Mouse (Mus musculus) liver, adult 2 months (tissue): ENCODE measurements around the gene 2200002J24Rik.

Source experiments
- CTCF ChIP-seq: fragments of 200-500 bp; IDR thresholded peaks from 2 replicates; pipeline ENCODE4 v1.5.1; 2011; ENCODE audit warnings: low read depth, low read length, control low read depth
- POLR2A ChIP-seq: fragments of 200-500 bp; IDR thresholded peaks from 2 replicates; pipeline ENCODE4 v1.6.1; 2011; ENCODE audit warnings: low read length, control low read depth; ENCODE audit not compliant: insufficient read depth; ENCODE audit errors: extremely low read depth

DNA sequence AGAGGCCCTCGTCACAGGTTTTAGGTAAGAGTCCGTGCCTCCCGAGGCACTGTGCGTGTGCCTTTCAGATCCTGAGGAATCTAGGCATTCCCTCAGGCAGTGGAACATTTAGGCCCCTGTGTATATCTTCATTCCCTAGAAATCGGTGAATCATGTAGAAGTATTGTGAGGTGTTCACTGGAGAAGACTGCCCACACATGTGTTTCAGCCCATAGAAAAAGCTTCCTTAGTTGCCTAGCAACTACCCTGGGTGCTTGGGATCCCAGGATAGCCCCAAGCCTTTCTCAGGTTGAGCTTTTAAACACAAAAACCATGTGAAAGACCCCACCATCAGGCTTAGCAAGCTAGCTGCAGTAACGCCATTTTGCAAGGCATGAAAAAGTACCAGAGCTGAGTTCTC is 10.4 kb upstream of the 2200002J24Rik start:
- TF ChIP-seq CTCF: no peak
- no peak for TF ChIP-seq POLR2A
